Mouse (Mus musculus): ENCODE results near the gene Zkscan8.

GRCm38 (mm10) chr13:21549487-21549886 lies 18.6 kb upstream of the Zkscan8 start:
- TF ChIP-seq POLR2A (IDR thresholded peaks at IDR 0.05; ENCODE audit: control insufficient read depth, low read depth, low read length) (no peak), CTCF (IDR thresholded peaks at IDR 0.05; ENCODE audit: control insufficient read depth, insufficient read depth, insufficient replicate concordance, low read depth, low read length) (no peak)

Data from testis, adult 2 months (tissue).